Mouse (Mus musculus) stomach, embryonic 14.5 days (tissue): Measurements from ENCODE around the gene Ap2b1. TPM values are rescaled to one million over a fixed set of nuclear protein-coding genes. Genes with fewer than 3 reads are reported as not detected.

Source experiments
- ATAC-seq: fragments of 200-750 bp; cut with Nextera tagmentation; 2 replicates; pipeline ENCODE4 v1.8.0; 2017; ENCODE audit warnings: low read depth, moderate TSS enrichment; ENCODE audit not compliant: insufficient number of reproducible peaks, insufficient read depth, low FRiP score
- H3K27ac ChIP-seq: fragments of 300-500 bp; sonication (generic); 2 replicates; pipeline ENCODE4 v1.5.1; 2014; ENCODE audit warnings: mild to moderate bottlenecking, low read length, moderate library complexity, mixed read lengths
- H3K27me3 ChIP-seq: fragments of 300-500 bp; sonication (generic); 2 replicates; pipeline ENCODE4 v1.6.1; 2014; ENCODE audit warnings: low read length, control low read depth, mixed read lengths; ENCODE audit not compliant: control insufficient read depth, insufficient read depth
- H3K36me3 ChIP-seq: fragments of 300-500 bp; sonication (generic); 2 replicates; pipeline ENCODE4 v1.6.1; 2014; ENCODE audit warnings: mild to moderate bottlenecking, control low read depth, low read length, moderate library complexity, mixed read lengths; ENCODE audit not compliant: control insufficient read depth, insufficient read depth
- H3K4me1 ChIP-seq: fragments of 300-500 bp; sonication (generic); 2 replicates; pipeline ENCODE4 v1.6.1; 2014; ENCODE audit warnings: low read length, control low read depth, mixed read lengths; ENCODE audit not compliant: control insufficient read depth, insufficient read depth
- H3K4me2 ChIP-seq: fragments of 300-500 bp; sonication (generic); replicated peaks from 2 replicates; pipeline ENCODE4 v1.6.1; 2014; ENCODE audit warnings: low read depth, low read length, control low read depth
- H3K4me3 ChIP-seq: fragments of 300-500 bp; sonication (generic); 2 replicates; pipeline ENCODE4 v1.5.1; 2014; ENCODE audit warnings: low read depth, low read length, control low read depth
- H3K9ac ChIP-seq: fragments of 300-500 bp; sonication (generic); replicated peaks from 2 replicates; pipeline ENCODE4 v1.6.1; 2014; ENCODE audit warnings: low read depth, mild to moderate bottlenecking, control low read depth, low read length, moderate library complexity, mixed read lengths
- H3K9me3 ChIP-seq: fragments of 300-500 bp; sonication (generic); 2 replicates; pipeline ENCODE4 v1.6.1; 2016; ENCODE audit warnings: low read depth, low read length, control low read depth; ENCODE audit not compliant: control insufficient read depth
- WGBS: fragments of 180-500 bp; shearing (Covaris S2); extraction: QIAGEN DNeasy Blood & Tissue Kit; methylation state at CpG from one replicate; pipeline ENCODE4 v1.1.7; 2014; 5-methylcytosine and 5-hydroxymethylcytosine counted together
- polyA plus RNA-seq: library from polyadenylated mRNA; unstranded; fragments of >200 nt; fragmentation: Nextera tagmentation; extraction: Ambion mirVana; gene quantifications from 2 replicates; pipeline ENCODE4 v1.2.1, GENCODE M21; 2014

Gene Ap2b1
- polyA plus RNA-seq, 1 experiment from 2014 or later, result 68.6 TPM

- 29% methylated on average over 19 of the region's 19 CpGs for WGBS
These were observed 146.2 kb downstream of the Ap2b1 start for GRCm38 (mm10) chr11:83445001-83445400.

GRCm38 (mm10) chr11:83447612-83448011 lies 148.8 kb downstream of the Ap2b1 start:
- Histone ChIP-seq H3K9me3 (no peaks in the 10 kb centered on the region), H3K27ac (no peak overlapping the region; the same call in 1 of the 2 replicates), H3K4me3 (no peak overlapping the region), H3K9ac (no peak overlapping the region), H3K4me2 (no peak overlapping the region), H3K36me3 (no peaks in the 10 kb centered on the region), H3K27me3 (0 out of 2 replicates have a peak, but pooled peaks cover 8% of the 10 kb centered on the region), H3K4me1 (peaks cover 21% of the 10 kb centered on the region; the same call in 1 of the 2 replicates)
- WGBS, result 72% methylated on average over 10 of the region's 10 CpGs
- ATAC-seq, result no peak

More at GRCm38 (mm10) chr11:83445001-83445400, 146.2 kb downstream of the Ap2b1 start:
- H3K36me3 ChIP-seq, result no peaks in the 10 kb centered on the region
- ATAC-seq, result no peak
- H3K27me3 ChIP-seq, result peaks cover 24% of the 10 kb centered on the region
- H3K4me3 ChIP-seq, result peak overlapping the region; percentile 21
- no peaks in the 10 kb centered on the region for H3K9me3 ChIP-seq
- H3K27ac ChIP-seq, result no peak overlapping the region
- peaks cover 24% of the 10 kb centered on the region; the same call in 1 of the 2 replicates for H3K4me1 ChIP-seq
- H3K9ac ChIP-seq, result no peak overlapping the region
- peak overlapping the region; percentile 19; the same call in 1 of the 2 replicates for H3K4me2 ChIP-seq

- no peak; the same call in 1 of the 2 replicates for ATAC-seq
These were observed 149.4 kb downstream of the Ap2b1 start for GRCm38 (mm10) chr11:83448021-83448926.

GRCm38 (mm10) chr11:83448927-83449236 lies 150.1 kb downstream of the Ap2b1 start:
- ATAC-seq, result no peak
- H3K27ac ChIP-seq, result peak overlapping the region; percentile 33; the same call in 1 of the 2 replicates
- H3K4me2 ChIP-seq, result no peak overlapping the region
- H3K9me3 ChIP-seq, result no peaks in the 10 kb centered on the region
- no peaks in the 10 kb centered on the region for H3K36me3 ChIP-seq
- no peak overlapping the region for H3K9ac ChIP-seq
- no peak overlapping the region for H3K4me3 ChIP-seq
- H3K4me1 ChIP-seq, result peaks cover 21% of the 10 kb centered on the region; the same call in 1 of the 2 replicates
- H3K27me3 ChIP-seq, result 0 out of 2 replicates have a peak, but pooled peaks cover 2% of the 10 kb centered on the region

More at GRCm38 (mm10) chr11:83448021-83448926, 149.4 kb downstream of the Ap2b1 start:
- 42% methylated on average over 16 of the region's 16 CpGs for WGBS
- H3K9ac ChIP-seq, result no peak overlapping the region
- H3K9me3 ChIP-seq, result no peaks in the 10 kb centered on the region
- H3K4me1 ChIP-seq, result peaks cover 21% of the 10 kb centered on the region; the same call in 1 of the 2 replicates
- H3K36me3 ChIP-seq, result no peaks in the 10 kb centered on the region
- no peak overlapping the region for H3K4me3 ChIP-seq
- H3K27ac ChIP-seq, result peak overlapping the region; percentile 33; the same call in 1 of the 2 replicates
- H3K4me2 ChIP-seq, result no peak overlapping the region
- H3K27me3 ChIP-seq, result 0 out of 2 replicates have a peak, but pooled peaks cover 2% of the 10 kb centered on the region

- H3K4me2 ChIP-seq, result no peak overlapping the region
- no peaks in the 10 kb centered on the region for H3K36me3 ChIP-seq
- ATAC-seq, result no peak
- H3K4me3 ChIP-seq, result no peak overlapping the region
- H3K27me3 ChIP-seq, result 0 out of 2 replicates have a peak, but pooled peaks cover 2% of the 10 kb centered on the region
- peaks cover 22% of the 10 kb centered on the region for H3K4me1 ChIP-seq
- H3K9me3 ChIP-seq, result no peaks in the 10 kb centered on the region
- H3K9ac ChIP-seq, result no peak overlapping the region
- 20% methylated on average over 4 of the region's 4 CpGs for WGBS
- no peak overlapping the region for H3K27ac ChIP-seq
These were observed 150.5 kb downstream of the Ap2b1 start for GRCm38 (mm10) chr11:83449298-83449697.

- Histone ChIP-seq H3K4me2 (no peak overlapping the region), H3K27ac (no peak overlapping the region), H3K36me3 (no peaks in the 10 kb centered on the region), H3K9me3 (no peaks in the 10 kb centered on the region), H3K4me1 (peaks cover 25% of the 10 kb centered on the region), H3K4me3 (no peak overlapping the region), H3K27me3 (no peaks in the 10 kb centered on the region), H3K9ac (no peak overlapping the region)
- ATAC-seq, result no peak
- WGBS, result 36% methylated on average over 1 of the region's 1 CpGs
These were observed 151.7 kb downstream of the Ap2b1 start for GRCm38 (mm10) chr11:83450550-83450949.

GRCm38 (mm10) chr11:83451281-83451680 lies 152.5 kb downstream of the Ap2b1 start:
- no peaks in the 10 kb centered on the region for H3K36me3 ChIP-seq
- 84% methylated on average over 10 of the region's 10 CpGs for WGBS
- H3K4me3 ChIP-seq, result no peak overlapping the region
- H3K4me2 ChIP-seq, result no peak overlapping the region
- ATAC-seq, result no peak
- H3K27ac ChIP-seq, result no peak overlapping the region
- H3K9ac ChIP-seq, result no peak overlapping the region
- H3K27me3 ChIP-seq, result no peaks in the 10 kb centered on the region
- H3K9me3 ChIP-seq, result no peaks in the 10 kb centered on the region
- peaks cover 29% of the 10 kb centered on the region for H3K4me1 ChIP-seq

- Histone ChIP-seq H3K27me3 (no peaks in the 10 kb centered on the region), H3K9ac (0 out of 2 replicates have a peak overlapping the region, but pooled peaks have one; percentile 10), H3K27ac (peak overlapping the region; percentile 61; the same call in 1 of the 2 replicates), H3K4me1 (peaks cover 24% of the 10 kb centered on the region), H3K9me3 (no peaks in the 10 kb centered on the region), H3K36me3 (no peaks in the 10 kb centered on the region), H3K4me2 (no peak overlapping the region), H3K4me3 (no peak overlapping the region)
- ATAC-seq, result no peak
- WGBS, result 10% methylated on average over 4 of the region's 4 CpGs
These were observed 155.7 kb downstream of the Ap2b1 start for GRCm38 (mm10) chr11:83454548-83454947.
